Mouse (Mus musculus) CH12.LX (cell line): ENCODE results near the gene Nat8f6. TPM values are rescaled to one million over a fixed set of nuclear protein-coding genes. Genes with fewer than 3 reads are reported as not detected.

Experiments used
- DNase-seq: peaks from one replicate; pipeline ENCODE4 v3.0.0-alpha.2; 2013; ENCODE audit errors: extremely low read depth
- H3K27ac ChIP-seq: 2 replicates; pipeline ENCODE4 v1.5.1; 2012; ENCODE audit warnings: low read depth, mild to moderate bottlenecking, control low read depth, moderate library complexity; ENCODE audit not compliant: insufficient read depth
- H3K27me3 ChIP-seq: replicated peaks from 2 replicates; pipeline ENCODE3; 2012; ENCODE audit warnings: inconsistent platforms
- H3K36me3 ChIP-seq, 2 experiments: replicated peaks in 1 of 2; 2 replicates each; pipeline versions ENCODE3 to v1.6.1; 2012; ENCODE audit warnings: inconsistent platforms in 1 of 2, low read length in 1 of 2, mild to moderate bottlenecking in 1 of 2, mixed read lengths in 1 of 2, moderate library complexity in 1 of 2; ENCODE audit not compliant: control insufficient read depth in 1 of 2, insufficient read depth in 1 of 2
- H3K4me1 ChIP-seq, 2 experiments: 2 replicates each; pipeline ENCODE4 v1.6.1; 2012; ENCODE audit warnings: inconsistent platforms in 1 of 2, moderate library complexity in 1 of 2; ENCODE audit not compliant: insufficient read depth in 2 of 2, control insufficient read depth in 1 of 2
- H3K4me2 ChIP-seq: 2 replicates; pipeline ENCODE4 v1.6.1; 2012; ENCODE audit warnings: low read depth, mild to moderate bottlenecking, control low read depth; ENCODE audit not compliant: poor library complexity, insufficient read depth, severe bottlenecking
- H3K4me3 ChIP-seq, 3 experiments: fragments of 150-350 bp in 1 of 3; sonication (generic) in 1 of 3; replicated peaks in 1 of 3; 2 replicates each; pipeline versions ENCODE3 to v1.5.1; 2011 to 2012; ENCODE audit warnings: low read depth in 2 of 3, low read length in 2 of 3, mild to moderate bottlenecking in 2 of 3, moderate library complexity in 2 of 3, control low read depth in 1 of 3, improper control_type of control experiment in 1 of 3, inconsistent platforms in 1 of 3, mixed read lengths in 1 of 3; ENCODE audit not compliant: poor library complexity in 1 of 3
- H3K79me2 ChIP-seq: replicated peaks from 2 replicates; pipeline ENCODE4 v1.6.1; 2012; ENCODE audit warnings: mild to moderate bottlenecking, moderate library complexity; ENCODE audit not compliant: control insufficient read depth, poor library complexity, insufficient read depth, severe bottlenecking; ENCODE audit errors: extremely low read depth
- H3K9ac ChIP-seq: 2 replicates; pipeline ENCODE4 v1.6.1; 2012; ENCODE audit warnings: low read depth, mild to moderate bottlenecking, control low read depth, moderate library complexity; ENCODE audit not compliant: insufficient read depth
- H3K9me3 ChIP-seq: replicated peaks from 2 replicates; pipeline ENCODE3; 2012; ENCODE audit warnings: low read length, inconsistent platforms, mixed read lengths
- BHLHE40 ChIP-seq: IDR thresholded peaks from 2 replicates; pipeline ENCODE4 v1.6.1; 2011; ENCODE audit warnings: mild to moderate bottlenecking, low read depth, low read length, improper control_type of control experiment
- CHD1 ChIP-seq: IDR thresholded peaks from 2 replicates; pipeline ENCODE4 v1.6.1; 2012; ENCODE audit warnings: low read depth, low read length, improper control_type of control experiment, inconsistent platforms
- JUND ChIP-seq: conservative IDR thresholded peaks from 2 replicates; pipeline ENCODE4 v1.6.1; 2011; ENCODE audit warnings: low read depth, low read length, improper control_type of control experiment
- MAX ChIP-seq: IDR thresholded peaks from 2 replicates; pipeline ENCODE4 v1.6.1; 2011; ENCODE audit warnings: low read length, improper control_type of control experiment
- MAZ ChIP-seq: IDR thresholded peaks from 2 replicates; pipeline ENCODE4 v1.6.1; 2012; ENCODE audit warnings: low read depth, mild to moderate bottlenecking, inconsistent platforms, low read length, improper control_type of control experiment, moderate library complexity
- MYC ChIP-seq: IDR thresholded peaks from 2 replicates; pipeline ENCODE4 v1.6.1; 2011; ENCODE audit warnings: low read depth, mild to moderate bottlenecking, improper control_type of control experiment, low read length
- PAX5 ChIP-seq: IDR thresholded peaks from 2 replicates; pipeline ENCODE4 v1.6.1; 2012; ENCODE audit warnings: low read length, inconsistent platforms, mixed read lengths
- RAD21 ChIP-seq: IDR thresholded peaks from 2 replicates; pipeline ENCODE4 v1.6.1; 2011; ENCODE audit warnings: low read depth, mild to moderate bottlenecking, low read length, improper control_type of control experiment, moderate library complexity
- SMC3 ChIP-seq: IDR thresholded peaks from 2 replicates; pipeline ENCODE4 v1.6.1; 2011; ENCODE audit warnings: low read depth, low read length, improper control_type of control experiment
- TBP ChIP-seq: conservative IDR thresholded peaks from 2 replicates; pipeline ENCODE4 v1.6.1; 2011; ENCODE audit warnings: low read depth, low read length, improper control_type of control experiment
- TCF12 ChIP-seq: IDR thresholded peaks from 2 replicates; pipeline ENCODE4 v1.6.1; 2014; ENCODE audit warnings: low read depth, mild to moderate bottlenecking, inconsistent platforms, low read length, improper control_type of control experiment
- UBTF ChIP-seq: IDR thresholded peaks from 2 replicates; pipeline ENCODE4 v1.6.1; 2012; ENCODE audit warnings: low read depth, mild to moderate bottlenecking, inconsistent platforms, low read length, improper control_type of control experiment, moderate library complexity
- USF1 ChIP-seq: IDR thresholded peaks from 2 replicates; pipeline ENCODE4 v1.6.1; 2014; ENCODE audit warnings: low read depth, mild to moderate bottlenecking, inconsistent platforms, low read length, improper control_type of control experiment
- USF2 ChIP-seq: conservative IDR thresholded peaks from 2 replicates; pipeline ENCODE4 v1.6.1; 2011; ENCODE audit warnings: low read depth, low read length, improper control_type of control experiment
- ZC3H11A ChIP-seq: IDR thresholded peaks from 2 replicates; pipeline ENCODE4 v1.6.1; 2012; ENCODE audit warnings: low read depth, mild to moderate bottlenecking, inconsistent platforms, low read length, improper control_type of control experiment
- ZNF384 ChIP-seq: IDR thresholded peaks from 2 replicates; pipeline ENCODE4 v1.6.1; 2012; ENCODE audit warnings: low read depth, low read length, improper control_type of control experiment, inconsistent platforms
- dilution Hi-C: fragments of 300-500 bp; cut with MboI; formaldehyde crosslinking; loops from 2 replicates; pipeline ENCODE4 v1.14.3; 2020; ENCODE audit warnings: low sequenced_read_pairs; ENCODE audit not compliant: extremely low pct_unique_long_range_greater_than_20kb, extremely low pct_ligation_motif_present
- in situ Hi-C: fragments of 300-500 bp; cut with MboI; formaldehyde crosslinking; loops from 3 replicates; pipeline ENCODE4 v1.14.3; 2019; ENCODE audit warnings: low sequenced_read_pairs, low pct_ligation_motif_present, low pct_unique_long_range_greater_than_20kb, mixed read lengths
- polyA plus RNA-seq: library from polyadenylated mRNA; unstranded; fragments of >175 nt; gene quantifications from 2 replicates; pipeline ENCODE4 v1.2.1, GENCODE M21; 2012; ENCODE audit warnings: low read depth; ENCODE audit not compliant: insufficient read length
- total RNA-seq, 2 experiments: library from RNA; depleted of rRNA; stranded (reverse); fragments of 300-350 nt in 1 of 2; fragments of >200 nt in 1 of 2; gene quantifications; 2 replicates each; pipeline ENCODE4 v1.2.3; 2012 to 2014

Nat8f6 gene
- total and polyA plus RNA-seq, 3 experiments, result not detected

GRCm38 (mm10) chr6:85863136-85863535 lies 42.4 kb upstream of the Nat8f6 start:
- DNase-seq, result no peak
- no peak for TF ChIP-seq MAX
- TF ChIP-seq, all 38 proteins: peak for 0
- H3K9me3 ChIP-seq, result no peaks in the 10 kb centered on the region
- H3K27me3 ChIP-seq, result peaks cover 71% of the 10 kb centered on the region
- H3K9ac ChIP-seq, result no peak overlapping the region
- in situ Hi-C loops, result no loop called here
- H3K27ac ChIP-seq, result no peak overlapping the region
- no peaks in the 10 kb centered on the region for H3K4me1 ChIP-seq
- dilution Hi-C loops, result no loop called here
- H3K79me2 ChIP-seq, result no peaks in the 10 kb centered on the region
- no peak overlapping the region for H3K4me3 ChIP-seq
- no peaks in the 10 kb centered on the region for H3K36me3 ChIP-seq
- no peak overlapping the region for H3K4me2 ChIP-seq

GRCm38 (mm10) chr6:85862565-85862964 lies 41.8 kb upstream of the Nat8f6 start:
- dilution Hi-C loops, result no loop called here
- Histone ChIP-seq H3K4me3 (no peak overlapping the region), H3K4me2 (no peak overlapping the region), H3K27ac (no peak overlapping the region), H3K4me1 (no peaks in the 10 kb centered on the region), H3K9me3 (no peaks in the 10 kb centered on the region), H3K9ac (no peak overlapping the region), H3K36me3 (no peaks in the 10 kb centered on the region), H3K27me3 (peaks cover 71% of the 10 kb centered on the region), H3K79me2 (no peaks in the 10 kb centered on the region)
- DNase-seq, result no peak
- TF ChIP-seq RAD21 (no peak), TCF12 (no peak), USF2 (no peak), MYC (no peak), JUND (no peak), UBTF (no peak), ZC3H11A (no peak), CHD1 (no peak), MAZ (no peak), USF1 (no peak), BHLHE40 (no peak), TBP (no peak), SMC3 (no peak)
- in situ Hi-C loops, result no loop called here

- Histone ChIP-seq H3K79me2 (no peaks in the 10 kb centered on the region), H3K4me2 (no peak overlapping the region), H3K4me1 (no peaks in the 10 kb centered on the region), H3K9me3 (no peaks in the 10 kb centered on the region), H3K4me3 (no peak overlapping the region), H3K36me3 (no peaks in the 10 kb centered on the region), H3K27ac (no peak overlapping the region), H3K9ac (no peak overlapping the region)
- DNase-seq, result no peak
- in situ Hi-C loops (no loop called here), dilution Hi-C loops (no loop called here)
- TF ChIP-seq PAX5 (no peak), ZNF384 (no peak), BHLHE40 (no peak), TBP (no peak)
- TF ChIP-seq, all 38 proteins: peak for 0
- H3K27me3 ChIP-seq, result peaks cover 74% of the 10 kb centered on the region
Observed at GRCm38 (mm10) chr6:85861247-85861646, 40.5 kb upstream of the Nat8f6 start.
